In the genomic region with DNA sequence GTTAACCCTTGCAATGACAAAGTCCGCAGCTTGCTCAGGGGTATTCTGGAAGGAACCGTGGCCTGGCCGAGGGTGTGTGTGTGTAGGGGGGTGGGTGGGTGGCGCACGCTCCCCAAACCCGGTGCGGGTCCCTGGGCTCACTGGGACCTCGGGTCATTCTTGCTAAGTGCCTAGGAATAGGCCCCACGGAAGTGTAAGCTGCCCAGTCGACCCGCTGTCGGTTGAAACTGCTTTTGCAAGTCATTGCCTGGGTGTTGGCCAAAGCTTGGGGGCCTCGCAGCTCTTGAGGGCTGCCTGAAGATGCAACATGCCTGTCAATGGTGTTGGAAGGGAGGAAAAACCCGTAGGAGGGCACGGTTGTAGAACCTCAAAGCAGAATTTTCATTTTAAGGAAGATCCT, we compare ENCODE assay signal across 12 mouse cellular contexts. TPM values are rescaled to one million over a fixed set of nuclear protein-coding genes. Genes with fewer than 3 reads are reported as not detected.
DNase-seq lines count a peak whose midpoint lies in the region; ATAC-seq and TF ChIP-seq lines count a peak whose summit lies in the region.
"Had no signal": no experiment of that assay in that cellular context is flagged by ENCODE, and none has a peak within 500 bp of the region (broad histone marks: within the 10 kb centered on the region; RNA-seq: fewer than 3 reads in every experiment).

No protein-coding gene starts in this region.

- no peak overlapping the region for H3K4me3 ChIP-seq in hindbrain, embryonic 13.5 days
- no peak overlapping the region for H3K4me3 ChIP-seq in hindbrain, embryonic 12.5 days
- no peak overlapping the region for H3K4me3 ChIP-seq in neural tube, embryonic 12.5 days
- no peak overlapping the region for H3K4me3 ChIP-seq in neural tube, embryonic 15.5 days (replicated peaks)
- H3K4me3 ChIP-seq in embryonic facial prominence, embryonic 10.5 days = 0 out of 2 replicates have a peak overlapping the region, but pooled peaks have one; percentile 1
- H3K4me3 ChIP-seq in forebrain, postnatal 0 days (ENCODE audit: low read depth, low read length) = no peak overlapping the region
- H3K4me3 ChIP-seq: heart, embryonic 15.5 days had no signal

- H3K27me3 ChIP-seq in hindbrain, embryonic 13.5 days = 0 out of 2 replicates have a peak, but pooled peaks cover 5% of the 10 kb centered on the region
- peaks cover 9% of the 10 kb centered on the region; the same call in 1 of the 2 replicates for H3K27me3 ChIP-seq in hindbrain, embryonic 12.5 days
- H3K27me3 ChIP-seq in neural tube, embryonic 12.5 days (replicated peaks) = peaks cover 4% of the 10 kb centered on the region; the same call in 1 of the 2 replicates
- no peaks in the 10 kb centered on the region for H3K27me3 ChIP-seq in neural tube, embryonic 15.5 days (replicated peaks)
- peaks cover 58% of the 10 kb centered on the region for H3K27me3 ChIP-seq in embryonic facial prominence, embryonic 10.5 days (replicated peaks; ENCODE audit: low read depth, poor library complexity, severe bottlenecking)
- H3K27me3 ChIP-seq in forebrain, postnatal 0 days (ENCODE audit: insufficient read depth, low read length) = no peaks in the 10 kb centered on the region

- H3K4me2 ChIP-seq in hindbrain, embryonic 13.5 days = 0 out of 2 replicates have a peak overlapping the region, but pooled peaks have one; percentile 5
- H3K4me2 ChIP-seq in hindbrain, embryonic 12.5 days (replicated peaks) = no peak overlapping the region
- peak overlapping the region; percentile 24; the same call in 1 of the 2 replicates for H3K4me2 ChIP-seq in neural tube, embryonic 12.5 days (replicated peaks)
- no peak overlapping the region for H3K4me2 ChIP-seq in neural tube, embryonic 15.5 days
- peak overlapping the region; percentile 87; the same call in 1 of the 2 replicates for H3K4me2 ChIP-seq in forebrain, postnatal 0 days (ENCODE audit: low read depth)
- H3K4me2 ChIP-seq: heart, embryonic 15.5 days had no signal

- H3K36me3 ChIP-seq in hindbrain, embryonic 13.5 days = no peaks in the 10 kb centered on the region
- no peaks in the 10 kb centered on the region for H3K36me3 ChIP-seq in hindbrain, embryonic 12.5 days
- no peaks in the 10 kb centered on the region for H3K36me3 ChIP-seq in neural tube, embryonic 12.5 days
- H3K36me3 ChIP-seq in neural tube, embryonic 15.5 days = no peaks in the 10 kb centered on the region
- H3K36me3 ChIP-seq in embryonic facial prominence, embryonic 10.5 days (replicated peaks) = no peaks in the 10 kb centered on the region
- no peaks in the 10 kb centered on the region for H3K36me3 ChIP-seq in forebrain, postnatal 0 days (ENCODE audit: insufficient read depth)
- H3K36me3 ChIP-seq: heart, embryonic 15.5 days had no signal

- TF ChIP-seq CTCF in forebrain, postnatal 0 days (IDR thresholded peaks at IDR 0.05; ENCODE audit: low read depth) = no peak

- peaks cover 51% of the 10 kb centered on the region for H3K4me1 ChIP-seq in hindbrain, embryonic 13.5 days (replicated peaks)
- peaks cover 60% of the 10 kb centered on the region for H3K4me1 ChIP-seq in hindbrain, embryonic 12.5 days
- peaks cover 53% of the 10 kb centered on the region for H3K4me1 ChIP-seq in neural tube, embryonic 12.5 days
- peaks cover 53% of the 10 kb centered on the region for H3K4me1 ChIP-seq in neural tube, embryonic 15.5 days
- peaks cover 65% of the 10 kb centered on the region for H3K4me1 ChIP-seq in embryonic facial prominence, embryonic 10.5 days
- peaks cover 29% of the 10 kb centered on the region for H3K4me1 ChIP-seq in forebrain, postnatal 0 days (ENCODE audit: insufficient read depth)

- no peak overlapping the region for H3K9ac ChIP-seq in hindbrain, embryonic 13.5 days
- no peak overlapping the region for H3K9ac ChIP-seq in hindbrain, embryonic 12.5 days
- no peak overlapping the region for H3K9ac ChIP-seq in neural tube, embryonic 12.5 days
- no peak overlapping the region for H3K9ac ChIP-seq in neural tube, embryonic 15.5 days (replicated peaks)
- no peak overlapping the region for H3K9ac ChIP-seq in forebrain, postnatal 0 days
- H3K9ac ChIP-seq: heart, embryonic 15.5 days had no signal

- no peaks in the 10 kb centered on the region for H3K9me3 ChIP-seq in hindbrain, embryonic 13.5 days
- no peaks in the 10 kb centered on the region for H3K9me3 ChIP-seq in hindbrain, embryonic 12.5 days (replicated peaks)
- no peaks in the 10 kb centered on the region for H3K9me3 ChIP-seq in neural tube, embryonic 12.5 days
- H3K9me3 ChIP-seq in neural tube, embryonic 15.5 days (replicated peaks) = no peaks in the 10 kb centered on the region
- H3K9me3 ChIP-seq in embryonic facial prominence, embryonic 10.5 days = no peaks in the 10 kb centered on the region
- no peaks in the 10 kb centered on the region for H3K9me3 ChIP-seq in forebrain, postnatal 0 days (ENCODE audit: low read length)
- H3K9me3 ChIP-seq: heart, embryonic 15.5 days had no signal

- no peak for ATAC-seq in hindbrain, embryonic 13.5 days (ENCODE audit: low FRiP score)
- ATAC-seq in hindbrain, embryonic 12.5 days (ENCODE audit: low FRiP score) = no peak
- no peak for ATAC-seq in neural tube, embryonic 12.5 days (ENCODE audit: low FRiP score, low read depth)
- ATAC-seq in neural tube, embryonic 15.5 days (ENCODE audit: low FRiP score) = no peak
- ATAC-seq in forebrain, postnatal 0 days = no peak

- H3K27ac ChIP-seq in hindbrain, embryonic 13.5 days = no peak overlapping the region
- H3K27ac ChIP-seq in hindbrain, embryonic 12.5 days = no peak overlapping the region
- no peak overlapping the region for H3K27ac ChIP-seq in neural tube, embryonic 12.5 days
- H3K27ac ChIP-seq in neural tube, embryonic 15.5 days (replicated peaks) = no peak overlapping the region
- H3K27ac ChIP-seq in embryonic facial prominence, embryonic 10.5 days (replicated peaks) = peak overlapping the region; percentile 63
- H3K27ac ChIP-seq in forebrain, postnatal 0 days (ENCODE audit: low read depth, low read length) = no peak overlapping the region
- H3K27ac ChIP-seq: heart, embryonic 15.5 days had no signal

- 46% methylated on average over 15 of the region's 15 CpGs for WGBS in hindbrain, embryonic 13.5 days
- 43% methylated on average over 15 of the region's 15 CpGs for WGBS in hindbrain, embryonic 12.5 days
- 29% methylated on average over 15 of the region's 15 CpGs for WGBS in neural tube, embryonic 12.5 days
- WGBS in neural tube, embryonic 15.5 days = 43% methylated on average over 15 of the region's 15 CpGs
- 36% methylated on average over 15 of the region's 15 CpGs for WGBS in embryonic facial prominence, embryonic 10.5 days
- 37% methylated on average over 15 of the region's 15 CpGs for WGBS in forebrain, postnatal 0 days

- no peak for DNase-seq in embryonic facial prominence, embryonic 10.5 days (ENCODE audit: low spot score)
- DNase-seq in forebrain, postnatal 0 days = peak; percentile 21
- no peak for DNase-seq in adrenal gland, postnatal 36 days
- DNase-seq in urinary bladder, postnatal 10 days (ENCODE audit: low spot score) = no peak
- DNase-seq: cerebellum, adult 11-12 months; lung, adult 2 months; thymus, adult 2 months had no signal

RNA-seq across cellular contexts. Expression of a gene that starts 12.6 kb away (rescaled TPM):
- 68.9 and 71.3 TPM in 2 replicates for polyA plus RNA-seq in hindbrain, embryonic 13.5 days (2015; fragmentation: Nextera tagmentation; extraction: Ambion mirVana)
- polyA plus RNA-seq in hindbrain, embryonic 12.5 days (2016; fragmentation: Nextera tagmentation; extraction: Ambion mirVana) = 64.7 and 88.3 TPM in 2 replicates
- 48.4 and 56.4 TPM in 2 replicates for polyA plus RNA-seq in neural tube, embryonic 12.5 days (2016; fragmentation: Nextera tagmentation; extraction: Ambion mirVana)
- polyA plus RNA-seq in neural tube, embryonic 15.5 days (2015; fragmentation: Nextera tagmentation; extraction: Ambion mirVana) = 30.3 and 37.8 TPM in 2 replicates
- 54.4 and 58.6 TPM in 2 replicates for polyA plus RNA-seq in embryonic facial prominence, embryonic 10.5 days (2016; fragmentation: Nextera tagmentation; extraction: Ambion mirVana)
- total RNA-seq in forebrain, postnatal 0 days (2014; rRNA removed) = 161 and 250 TPM in 2 replicates
- polyA plus RNA-seq in forebrain, postnatal 0 days (2015; fragmentation: Nextera tagmentation; extraction: Ambion mirVana) = 72.9 and 89.1 TPM in 2 replicates
- 10 to 100 TPM; 17.8 to 33.0 TPM for total RNA-seq in adrenal gland, postnatal 36 days (2021)

Comparison
In these comparisons a context has a peak if more than half of its experiments do, and no peak if none do; other contexts are left out.
1. H3K4me2 ChIP-seq: peak in hindbrain, embryonic 13.5 days (single experiment), neural tube, embryonic 12.5 days (single experiment) and forebrain, postnatal 0 days (single experiment); none in hindbrain, embryonic 12.5 days (single experiment) and neural tube, embryonic 15.5 days (single experiment).